Mouse (Mus musculus) midbrain, postnatal 0 days (tissue): ENCODE measurements around the gene Card19. TPM values are rescaled to one million over a fixed set of nuclear protein-coding genes. Genes with fewer than 3 reads are reported as not detected.
A peak's percentile ranks its signal among the peaks of the same experiment; 100 is the strongest.

Experiments used
- ATAC-seq: fragments of 200-750 bp; cut with Nextera tagmentation; 2 replicates; pipeline ENCODE4 v1.8.0; 2017; ENCODE audit warnings: moderate number of reproducible peaks, mild to moderate bottlenecking, moderate TSS enrichment, moderate library complexity; ENCODE audit not compliant: low FRiP score
- DNase-seq: peaks from one replicate; pipeline ENCODE4 v3.0.0-alpha.2; 2015; ENCODE audit warnings: low spot score
- H3K27ac ChIP-seq: fragments of 300-500 bp; sonication (generic); 2 replicates; pipeline ENCODE4 v1.5.1; 2014; ENCODE audit warnings: low read depth, mild to moderate bottlenecking, low read length, mixed read lengths
- H3K27me3 ChIP-seq: fragments of 300-500 bp; sonication (generic); 2 replicates; pipeline ENCODE4 v1.6.1; 2014; ENCODE audit warnings: low read length, control low read depth, mixed read lengths; ENCODE audit not compliant: insufficient read depth
- H3K36me3 ChIP-seq: fragments of 300-500 bp; sonication (generic); 2 replicates; pipeline ENCODE4 v1.6.1; 2014; ENCODE audit warnings: low read length, control low read depth, mixed read lengths; ENCODE audit not compliant: insufficient read depth
- H3K4me1 ChIP-seq: fragments of 300-500 bp; sonication (generic); 2 replicates; pipeline ENCODE4 v1.6.1; 2014; ENCODE audit warnings: mild to moderate bottlenecking, control low read depth, antibody characterized with exemption, low read length, mixed read lengths; ENCODE audit not compliant: insufficient read depth
- H3K4me2 ChIP-seq: fragments of 300-500 bp; sonication (generic); 2 replicates; pipeline ENCODE4 v1.6.1; 2014; ENCODE audit warnings: low read depth, mild to moderate bottlenecking, low read length, mixed read lengths; ENCODE audit not compliant: poor library complexity, severe bottlenecking
- H3K4me3 ChIP-seq: fragments of 300-500 bp; sonication (generic); 2 replicates; pipeline ENCODE4 v1.5.1; 2014; ENCODE audit warnings: low read depth, mild to moderate bottlenecking, low read length, moderate library complexity
- H3K9ac ChIP-seq: fragments of 300-500 bp; sonication (generic); replicated peaks from 2 replicates; pipeline ENCODE4 v1.6.1; 2014; ENCODE audit warnings: mild to moderate bottlenecking, low read length, moderate library complexity, mixed read lengths; ENCODE audit not compliant: poor library complexity, severe bottlenecking
- H3K9me3 ChIP-seq: fragments of 300-500 bp; sonication (generic); 2 replicates; pipeline ENCODE4 v1.6.1; 2016; ENCODE audit warnings: low read length, control low read depth
- CTCF ChIP-seq: IDR thresholded peaks from 2 replicates; pipeline ENCODE4 v1.5.1; 2016; ENCODE audit warnings: antibody characterized with exemption, mild to moderate bottlenecking
- WGBS: fragments of 180-500 bp; shearing (Covaris S2); extraction: QIAGEN DNeasy Blood & Tissue Kit; methylation state at CpG from one replicate; pipeline ENCODE4 v1.1.7; 2014; 5-methylcytosine and 5-hydroxymethylcytosine counted together
- polyA plus RNA-seq: library from polyadenylated mRNA; unstranded; fragments of >200 nt; fragmentation: Nextera tagmentation; extraction: Ambion mirVana; gene quantifications from 2 replicates; pipeline ENCODE4 v1.2.1, GENCODE M21; 2015
- total RNA-seq: library from RNA; depleted of rRNA; stranded (reverse); fragments of >200 nt; gene quantifications from 2 replicates; pipeline ENCODE4 v1.2.3, GENCODE M21; 2014

Card19 gene
- total and polyA plus RNA-seq, 2 experiments from 2014 or later, result 32.7 to 44.5 TPM

GRCm38 (mm10) chr13:49196766-49197165 lies 19.1 kb downstream of the Card19 start:
- Histone ChIP-seq H3K9ac (no peak overlapping the region), H3K4me2 (no peak overlapping the region), H3K9me3 (no peaks in the 10 kb centered on the region), H3K4me1 (no peaks in the 10 kb centered on the region), H3K4me3 (no peak overlapping the region), H3K36me3 (peaks cover 7% of the 10 kb centered on the region; the same call in 1 of the 2 replicates), H3K27me3 (no peaks in the 10 kb centered on the region), H3K27ac (no peak overlapping the region)
- ATAC-seq (no peak), DNase-seq (peak; percentile 66)
- no peak for TF ChIP-seq CTCF
- WGBS, result 71% methylated on average over 6 of the region's 6 CpGs

GRCm38 (mm10) chr13:49196211-49196610 lies 19.6 kb downstream of the Card19 start:
- Histone ChIP-seq H3K4me3 (no peak overlapping the region), H3K27me3 (no peaks in the 10 kb centered on the region), H3K27ac (no peak overlapping the region), H3K4me1 (no peaks in the 10 kb centered on the region), H3K9ac (no peak overlapping the region), H3K4me2 (no peak overlapping the region), H3K9me3 (no peaks in the 10 kb centered on the region), H3K36me3 (peaks cover 7% of the 10 kb centered on the region; the same call in 1 of the 2 replicates)
- DNase-seq (no peak), ATAC-seq (no peak)
- 87% methylated on average over 5 of the region's 5 CpGs for WGBS
- no peak for TF ChIP-seq CTCF

- Histone ChIP-seq H3K9me3 (no peaks in the 10 kb centered on the region), H3K9ac (no peak overlapping the region), H3K4me2 (no peak overlapping the region), H3K4me1 (no peaks in the 10 kb centered on the region), H3K27ac (no peak overlapping the region), H3K36me3 (peaks cover 7% of the 10 kb centered on the region; the same call in 1 of the 2 replicates), H3K27me3 (no peaks in the 10 kb centered on the region), H3K4me3 (no peak overlapping the region)
- DNase-seq (no peak), ATAC-seq (no peak)
- TF ChIP-seq CTCF, result no peak
- WGBS, result 93% methylated on average over 7 of the region's 7 CpGs
These were observed 20.2 kb downstream of the Card19 start for GRCm38 (mm10) chr13:49195651-49196050.

GRCm38 (mm10) chr13:49194811-49195210 lies 21.0 kb downstream of the Card19 start:
- no peaks in the 10 kb centered on the region for H3K27me3 ChIP-seq
- no peak for TF ChIP-seq CTCF
- H3K9ac ChIP-seq, result no peak overlapping the region
- no peak overlapping the region for H3K4me3 ChIP-seq
- DNase-seq (no peak), ATAC-seq (no peak)
- no peaks in the 10 kb centered on the region for H3K9me3 ChIP-seq
- peaks cover 7% of the 10 kb centered on the region; the same call in 1 of the 2 replicates for H3K36me3 ChIP-seq
- H3K27ac ChIP-seq, result no peak overlapping the region
- H3K4me1 ChIP-seq, result no peaks in the 10 kb centered on the region
- no peak overlapping the region for H3K4me2 ChIP-seq
- 98% methylated on average over 13 of the region's 13 CpGs for WGBS

GRCm38 (mm10) chr13:49193650-49194049 lies 22.2 kb downstream of the Card19 start:
- ATAC-seq (no peak), DNase-seq (no peak)
- Histone ChIP-seq H3K4me2 (no peak overlapping the region), H3K27ac (no peak overlapping the region), H3K27me3 (no peaks in the 10 kb centered on the region), H3K4me1 (no peaks in the 10 kb centered on the region), H3K4me3 (no peak overlapping the region), H3K9me3 (no peaks in the 10 kb centered on the region), H3K9ac (no peak overlapping the region), H3K36me3 (peaks cover 7% of the 10 kb centered on the region; the same call in 1 of the 2 replicates)
- 97% methylated on average over 17 of the region's 17 CpGs for WGBS
- TF ChIP-seq CTCF, result no peak

- no peak for TF ChIP-seq CTCF
- peaks cover 7% of the 10 kb centered on the region; the same call in 1 of the 2 replicates for H3K36me3 ChIP-seq
- no peak overlapping the region for H3K4me2 ChIP-seq
- no peaks in the 10 kb centered on the region for H3K9me3 ChIP-seq
- no peak overlapping the region for H3K27ac ChIP-seq
- 69% methylated on average over 16 of the region's 16 CpGs for WGBS
- no peak overlapping the region for H3K4me3 ChIP-seq
- no peaks in the 10 kb centered on the region for H3K4me1 ChIP-seq
- no peak for ATAC-seq
- no peak for DNase-seq
- H3K27me3 ChIP-seq, result no peaks in the 10 kb centered on the region
- no peak overlapping the region for H3K9ac ChIP-seq
These were observed 23.5 kb downstream of the Card19 start for GRCm38 (mm10) chr13:49192156-49192855.
